ENCODE assay signal across 8 mouse cellular contexts in genomic region chr10:7954989-7955633, GRCm38 (mm10). TPM values are rescaled to one million over a fixed set of nuclear protein-coding genes. Genes with fewer than 3 reads are reported as not detected.
DNase-seq lines count a peak whose midpoint lies in the region; ATAC-seq lines count a peak whose summit lies in the region.

No protein-coding gene starts in this region.

- ATAC-seq in intestine, embryonic 15.5 days: no peak; the same call in none of the 2 replicates
- ATAC-seq in limb, embryonic 13.5 days (ENCODE audit: low FRiP score, low read depth): peak; percentile 7
- ATAC-seq in midbrain, embryonic 14.5 days (ENCODE audit: low FRiP score, low TSS enrichment): no peak; the same call in 1 of the 2 replicates

- peak overlapping the region; percentile 100 for H3K27ac ChIP-seq in intestine, embryonic 15.5 days
- peak overlapping the region; percentile 99 for H3K27ac ChIP-seq in limb, embryonic 13.5 days
- H3K27ac ChIP-seq in midbrain, embryonic 14.5 days (replicated peaks; ENCODE audit: low read depth, low read length): peak overlapping the region; percentile 99

- H3K4me1 ChIP-seq in intestine, embryonic 15.5 days (replicated peaks): 0 out of 2 replicates have a peak, but pooled peaks cover 11% of the 10 kb centered on the region
- H3K4me1 ChIP-seq in limb, embryonic 13.5 days: peaks cover 30% of the 10 kb centered on the region
- peaks cover 12% of the 10 kb centered on the region for H3K4me1 ChIP-seq in midbrain, embryonic 14.5 days (ENCODE audit: control insufficient read depth, insufficient read depth, low read length)

- H3K4me3 ChIP-seq in intestine, embryonic 15.5 days (replicated peaks): peak overlapping the region; percentile 93
- H3K4me3 ChIP-seq in limb, embryonic 13.5 days: peak overlapping the region; percentile 93
- peak overlapping the region; percentile 94 for H3K4me3 ChIP-seq in midbrain, embryonic 14.5 days (replicated peaks; ENCODE audit: low read depth, low read length)

- H3K27me3 ChIP-seq in intestine, embryonic 15.5 days (replicated peaks): no peaks in the 10 kb centered on the region
- no peaks in the 10 kb centered on the region for H3K27me3 ChIP-seq in limb, embryonic 13.5 days
- no peaks in the 10 kb centered on the region for H3K27me3 ChIP-seq in midbrain, embryonic 14.5 days (ENCODE audit: control insufficient read depth, insufficient read depth, low read length)

- H3K36me3 ChIP-seq in intestine, embryonic 15.5 days: no peaks in the 10 kb centered on the region
- H3K36me3 ChIP-seq in limb, embryonic 13.5 days: 0 out of 2 replicates have a peak, but pooled peaks cover 5% of the 10 kb centered on the region
- no peaks in the 10 kb centered on the region for H3K36me3 ChIP-seq in midbrain, embryonic 14.5 days (ENCODE audit: control insufficient read depth, insufficient read depth, low read length)

- H3K9ac ChIP-seq in intestine, embryonic 15.5 days: peak overlapping the region; percentile 98
- peak overlapping the region; percentile 96 for H3K9ac ChIP-seq in limb, embryonic 13.5 days
- peak overlapping the region; percentile 97 for H3K9ac ChIP-seq in midbrain, embryonic 14.5 days (replicated peaks; ENCODE audit: low read length)

- peak; percentile 16 to 44 for DNase-seq in left cerebral cortex, adult 18-20 months (ENCODE audit: low spot score in 2 of 2)
- DNase-seq in left cerebral cortex, adult 11 months (ENCODE audit: low spot score): no peak
- DNase-seq in embryo, embryonic 10 days (ENCODE audit: low spot score): peak; percentile 44
- peak; percentile 37 to 50 for DNase-seq in gastrocnemius, postnatal 4 days (ENCODE audit: low spot score in 2 of 2)
- DNase-seq in midbrain, embryonic 14.5 days: peak; percentile 48
- DNase-seq in spleen, adult 18-20 months: peak; percentile 48 to 68

- peak overlapping the region; percentile 70 for H3K4me2 ChIP-seq in intestine, embryonic 15.5 days (replicated peaks)
- H3K4me2 ChIP-seq in limb, embryonic 13.5 days (replicated peaks): peak overlapping the region; percentile 85
- H3K4me2 ChIP-seq in midbrain, embryonic 14.5 days (ENCODE audit: low read length): peak overlapping the region; percentile 85

- 2% methylated on average over 23 of the region's 31 CpGs for WGBS in intestine, embryonic 15.5 days
- under 1% methylated on average over 26 of the region's 31 CpGs for WGBS in limb, embryonic 13.5 days
- WGBS in midbrain, embryonic 14.5 days: under 1% methylated on average over 28 of the region's 31 CpGs

- no peaks in the 10 kb centered on the region for H3K9me3 ChIP-seq in intestine, embryonic 15.5 days
- H3K9me3 ChIP-seq in limb, embryonic 13.5 days: no peaks in the 10 kb centered on the region
- H3K9me3 ChIP-seq in midbrain, embryonic 14.5 days (ENCODE audit: control insufficient read depth, low read length): no peaks in the 10 kb centered on the region

RNA-seq across cellular contexts. Expression of gene Tab2, which starts 0.9 kb away (rescaled TPM):
- 10 to 100 TPM; 56.8 to 58.1 TPM for total RNA-seq in left cerebral cortex, adult 18-20 months (2021)
- total RNA-seq in gastrocnemius, postnatal 4 days (2021): 10 to 100 TPM; 67.7 to 75.0 TPM
- polyA plus RNA-seq in intestine, embryonic 15.5 days (2015; fragmentation: Nextera tagmentation; extraction: Ambion mirVana): 16.6 and 17.0 TPM in 2 replicates
- polyA plus RNA-seq in limb, embryonic 13.5 days (2015; fragmentation: Nextera tagmentation; extraction: Ambion mirVana): 29.7 and 30.4 TPM in 2 replicates
- polyA plus RNA-seq in midbrain, embryonic 14.5 days (2014; fragmentation: Nextera tagmentation; extraction: Ambion mirVana): 20.7 and 20.9 TPM in 2 replicates
